Mouse (Mus musculus) olfactory bulb, adult 2 months (tissue): Measurements from ENCODE around the gene Pax5.

Experiments used
- CTCF ChIP-seq: fragments of 200-500 bp; IDR thresholded peaks from 2 replicates; pipeline ENCODE4 v1.5.1; 2012; ENCODE audit warnings: low read depth, mild to moderate bottlenecking, low read length, moderate library complexity; ENCODE audit not compliant: insufficient read depth
- POLR2A ChIP-seq: fragments of 200-500 bp; IDR thresholded peaks from 2 replicates; pipeline ENCODE4 v1.6.1; 2012; ENCODE audit warnings: mild to moderate bottlenecking, low read depth, low read length, moderate library complexity; ENCODE audit not compliant: insufficient read depth

GRCm38 (mm10) chr4:44576786-44577185, 133.5 kb downstream of the Pax5 start:
- TF ChIP-seq CTCF (no peak), POLR2A (no peak)
